Mouse (Mus musculus): ENCODE data around the gene Nrxn3. TPM values are rescaled to one million over a fixed set of nuclear protein-coding genes. Genes with fewer than 3 reads are reported as not detected.

Nrxn3 gene
- polyA plus RNA-seq (2015; fragmentation: Nextera tagmentation; extraction: Ambion mirVana): 82.7 and 99.3 TPM in 2 replicates

GRCm38 (mm10) chr12:88722691-88723070 lies at the start of gene Nrxn3:
Nrxn3 (plus strand) TSS chr12:88722876.

Small RNA genes lying within 50 kb of the gene (microRNA-seq; reads per million reads assigned to microRNA genes)
- gene Gm23989: not detected
- gene Gm27313: not detected

Data from neural tube, postnatal 0 days (tissue).